Mouse (Mus musculus) bone marrow, adult 2 months (tissue): ENCODE data around the gene Wbp11.
"Not testable (repeated sequence)": the region's sequence is repeated elsewhere in the genome, so short reads cannot be mapped to it uniquely, and the experiment has no call there.

Experiments
- CTCF ChIP-seq: fragments of 200-500 bp; IDR thresholded peaks from 2 replicates; pipeline ENCODE4 v1.5.1; 2011; ENCODE audit warnings: low read length, control low read depth; ENCODE audit not compliant: control insufficient read depth, insufficient read depth
- POLR2A ChIP-seq: fragments of 200-500 bp; IDR thresholded peaks from 2 replicates; pipeline ENCODE4 v1.6.1; 2011; ENCODE audit warnings: low read depth, mild to moderate bottlenecking, control low read depth, low read length, borderline replicate concordance; ENCODE audit not compliant: control insufficient read depth

DNA sequence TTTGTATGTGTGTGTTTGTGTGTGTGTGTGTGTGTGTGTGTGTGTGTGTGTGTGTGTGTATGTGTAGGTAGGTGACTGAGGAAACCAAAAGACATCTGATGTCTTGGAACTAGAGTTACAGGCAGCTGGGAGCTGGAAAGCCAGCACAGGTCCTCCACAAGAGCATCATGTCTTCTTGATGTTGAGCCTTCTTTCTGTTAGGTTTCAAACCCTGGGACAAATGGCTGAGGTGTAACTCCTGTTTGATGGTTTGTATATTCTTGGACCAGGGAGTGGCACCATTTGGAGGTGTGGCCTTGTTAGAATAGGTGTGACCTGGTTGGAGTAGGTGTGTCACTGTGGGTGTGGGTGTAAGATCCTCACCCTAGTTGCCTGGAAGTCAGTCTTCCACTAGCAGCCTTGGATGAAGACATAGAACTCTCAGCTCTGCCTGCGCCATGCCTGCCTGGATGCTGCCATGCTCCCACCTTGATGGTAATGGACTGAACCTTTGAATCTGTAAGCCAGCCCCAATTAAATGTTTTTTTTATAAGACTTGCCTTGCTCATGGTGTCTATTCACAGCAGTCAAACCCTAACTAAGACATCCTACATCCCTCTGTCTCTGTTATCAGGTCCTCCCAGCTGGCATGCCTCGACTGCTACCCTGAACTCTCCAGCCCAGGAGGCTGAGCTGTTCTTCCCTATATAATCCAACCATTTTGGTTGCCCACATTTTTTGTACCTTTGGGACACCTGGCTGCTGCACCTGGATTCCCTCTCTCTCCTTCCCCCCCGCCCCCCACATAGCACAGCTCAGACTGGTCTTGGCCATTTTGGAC is 29.9 kb downstream of the Wbp11 start:
- not testable (repeated sequence) for TF ChIP-seq CTCF, POLR2A
